Mouse (Mus musculus) heart, embryonic 15.5 days (tissue): ENCODE results near the gene Vav1. TPM values are rescaled to one million over a fixed set of nuclear protein-coding genes. Genes with fewer than 3 reads are reported as not detected.
"Not testable (repeated sequence)": the region's sequence is repeated elsewhere in the genome, so short reads cannot be mapped to it uniquely, and the experiment has no call there.

Source experiments
- ATAC-seq: fragments of 200-750 bp; cut with Nextera tagmentation; replicated peaks from 2 replicates; pipeline ENCODE4 v1.8.0; 2017; ENCODE audit warnings: low read depth, moderate TSS enrichment; ENCODE audit not compliant: insufficient number of reproducible peaks, insufficient read depth, low FRiP score
- H3K27ac ChIP-seq: fragments of 300-500 bp; sonication (generic); 2 replicates; pipeline ENCODE4 v1.5.1; 2015; ENCODE audit warnings: mild to moderate bottlenecking, inconsistent platforms
- H3K27me3 ChIP-seq: fragments of 300-500 bp; sonication (generic); 2 replicates; pipeline ENCODE4 v1.6.1; 2015; ENCODE audit warnings: inconsistent platforms
- H3K36me3 ChIP-seq: fragments of 300-500 bp; sonication (generic); 2 replicates; pipeline ENCODE4 v1.6.1; 2015; ENCODE audit warnings: mild to moderate bottlenecking, inconsistent platforms
- H3K4me1 ChIP-seq: fragments of 300-500 bp; sonication (generic); replicated peaks from 2 replicates; pipeline ENCODE4 v1.6.1; 2015; ENCODE audit warnings: inconsistent platforms
- H3K4me2 ChIP-seq: fragments of 300-500 bp; sonication (generic); 2 replicates; pipeline ENCODE4 v1.6.1; 2015; ENCODE audit warnings: inconsistent platforms, mild to moderate bottlenecking, moderate library complexity
- H3K4me3 ChIP-seq: fragments of 300-500 bp; sonication (generic); 2 replicates; pipeline ENCODE4 v1.5.1; 2015; ENCODE audit warnings: mild to moderate bottlenecking, inconsistent platforms
- H3K9ac ChIP-seq: fragments of 300-500 bp; sonication (generic); 2 replicates; pipeline ENCODE4 v1.6.1; 2015; ENCODE audit warnings: mild to moderate bottlenecking, inconsistent platforms
- H3K9me3 ChIP-seq: fragments of 300-500 bp; sonication (generic); replicated peaks from 2 replicates; pipeline ENCODE4 v1.6.1; 2016; ENCODE audit warnings: inconsistent platforms
- WGBS: fragments of 180-500 bp; shearing (Covaris S2); methylation state at CpG from one replicate; pipeline ENCODE4 v1.1.7; 2015; ENCODE audit warnings: mixed read lengths; 5-methylcytosine and 5-hydroxymethylcytosine counted together
- polyA plus RNA-seq: library from polyadenylated mRNA; unstranded; fragments of >200 nt; fragmentation: Nextera tagmentation; extraction: Ambion mirVana; gene quantifications from 2 replicates; pipeline ENCODE4 v1.2.1, GENCODE M21; 2015

Vav1 gene
- polyA plus RNA-seq, 1 experiment from 2014 or later = 1.8 TPM

DNA sequence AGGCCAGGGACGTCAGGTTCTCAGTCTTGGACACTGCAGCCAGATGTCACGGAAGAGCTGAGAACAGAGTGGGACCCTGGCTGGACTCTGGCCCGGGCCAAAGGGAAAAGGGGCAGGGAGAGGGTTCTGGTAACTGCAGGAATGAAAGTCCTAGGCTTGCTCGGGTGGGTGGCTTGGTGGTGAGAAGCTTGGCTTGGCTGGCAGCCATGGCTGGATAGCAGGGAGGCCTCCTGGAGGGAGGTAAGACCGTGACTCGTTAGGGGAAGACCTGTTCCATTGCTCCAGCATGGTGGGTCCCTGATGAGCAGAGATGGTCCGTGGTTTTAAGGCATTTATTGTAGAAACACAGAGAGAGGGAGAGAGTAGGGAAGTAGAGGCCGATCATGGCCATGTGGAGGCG is 7.6 kb upstream of the Vav1 start:
- no peaks in the 10 kb centered on the region for H3K9me3 ChIP-seq
- H3K4me2 ChIP-seq = no peak overlapping the region
- H3K27me3 ChIP-seq = 0 out of 2 replicates have a peak, but pooled peaks cover 7% of the 10 kb centered on the region
- ATAC-seq = no peak
- no peak overlapping the region for H3K9ac ChIP-seq
- H3K36me3 ChIP-seq = no peaks in the 10 kb centered on the region
- WGBS = 46% methylated on average over 9 of the region's 9 CpGs
- H3K27ac ChIP-seq = no peak overlapping the region
- H3K4me3 ChIP-seq = no peak overlapping the region
- H3K4me1 ChIP-seq = peaks cover 16% of the 10 kb centered on the region

DNA sequence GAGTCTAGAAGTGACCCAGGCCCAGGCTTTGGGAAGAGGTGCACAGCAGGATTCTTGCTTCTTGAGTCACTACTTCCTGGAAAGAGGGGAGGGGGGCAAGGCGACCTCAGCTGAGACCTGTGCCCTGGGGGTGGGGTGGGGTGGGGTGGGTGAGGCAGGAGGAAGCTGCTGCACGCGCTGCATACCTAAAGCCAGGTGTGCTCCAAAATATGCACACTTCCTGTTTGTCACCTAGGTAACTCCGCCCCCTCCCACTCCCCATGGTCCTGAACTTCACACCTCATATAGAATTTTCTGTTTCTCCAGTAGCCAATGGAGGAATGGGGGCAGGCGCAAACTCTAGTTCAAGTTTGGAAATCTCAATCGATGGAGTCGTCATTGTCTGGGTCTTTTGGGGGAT is 5.1 kb upstream of the Vav1 start:
- Histone ChIP-seq H3K27ac (no peak overlapping the region), H3K4me3 (no peak overlapping the region), H3K4me2 (no peak overlapping the region), H3K9ac (no peak overlapping the region), H3K9me3 (no peaks in the 10 kb centered on the region), H3K4me1 (peaks cover 17% of the 10 kb centered on the region), H3K36me3 (no peaks in the 10 kb centered on the region), H3K27me3 (peaks cover 8% of the 10 kb centered on the region; the same call in 1 of the 2 replicates)
- no peak for ATAC-seq
- 34% methylated on average over 7 of the region's 7 CpGs for WGBS

DNA sequence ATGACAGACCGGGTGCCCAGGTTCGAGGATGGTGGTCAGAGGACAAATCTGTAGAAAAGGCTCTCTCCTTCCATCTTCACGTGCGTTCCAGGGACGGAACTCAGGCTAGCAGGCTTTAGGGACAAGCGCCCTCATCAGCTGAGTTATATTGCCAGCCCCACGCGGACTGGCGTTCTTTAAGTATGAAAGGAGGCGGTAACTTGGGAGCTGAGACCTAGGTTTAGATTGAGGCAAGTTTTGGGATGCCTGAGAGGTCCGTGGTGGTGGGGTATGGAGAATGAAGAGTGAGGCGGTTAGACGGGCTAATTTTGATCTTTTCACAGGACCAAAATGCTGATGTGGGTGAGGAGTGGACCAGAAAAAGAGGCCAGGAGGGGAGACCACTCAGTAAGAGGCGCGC is 4.2 kb upstream of the Vav1 start:
- Histone ChIP-seq H3K27me3 (peaks cover 16% of the 10 kb centered on the region; the same call in 1 of the 2 replicates), H3K9ac (peak overlapping the region; percentile 50), H3K9me3 (no peaks in the 10 kb centered on the region), H3K4me3 (peak overlapping the region; percentile 66), H3K27ac (0 out of 2 replicates have a peak overlapping the region, but pooled peaks have one; percentile 17), H3K4me1 (peaks cover 17% of the 10 kb centered on the region), H3K36me3 (no peaks in the 10 kb centered on the region), H3K4me2 (peak overlapping the region; percentile 81)
- 5% methylated on average over 15 of the region's 15 CpGs for WGBS
- ATAC-seq = no peak

DNA sequence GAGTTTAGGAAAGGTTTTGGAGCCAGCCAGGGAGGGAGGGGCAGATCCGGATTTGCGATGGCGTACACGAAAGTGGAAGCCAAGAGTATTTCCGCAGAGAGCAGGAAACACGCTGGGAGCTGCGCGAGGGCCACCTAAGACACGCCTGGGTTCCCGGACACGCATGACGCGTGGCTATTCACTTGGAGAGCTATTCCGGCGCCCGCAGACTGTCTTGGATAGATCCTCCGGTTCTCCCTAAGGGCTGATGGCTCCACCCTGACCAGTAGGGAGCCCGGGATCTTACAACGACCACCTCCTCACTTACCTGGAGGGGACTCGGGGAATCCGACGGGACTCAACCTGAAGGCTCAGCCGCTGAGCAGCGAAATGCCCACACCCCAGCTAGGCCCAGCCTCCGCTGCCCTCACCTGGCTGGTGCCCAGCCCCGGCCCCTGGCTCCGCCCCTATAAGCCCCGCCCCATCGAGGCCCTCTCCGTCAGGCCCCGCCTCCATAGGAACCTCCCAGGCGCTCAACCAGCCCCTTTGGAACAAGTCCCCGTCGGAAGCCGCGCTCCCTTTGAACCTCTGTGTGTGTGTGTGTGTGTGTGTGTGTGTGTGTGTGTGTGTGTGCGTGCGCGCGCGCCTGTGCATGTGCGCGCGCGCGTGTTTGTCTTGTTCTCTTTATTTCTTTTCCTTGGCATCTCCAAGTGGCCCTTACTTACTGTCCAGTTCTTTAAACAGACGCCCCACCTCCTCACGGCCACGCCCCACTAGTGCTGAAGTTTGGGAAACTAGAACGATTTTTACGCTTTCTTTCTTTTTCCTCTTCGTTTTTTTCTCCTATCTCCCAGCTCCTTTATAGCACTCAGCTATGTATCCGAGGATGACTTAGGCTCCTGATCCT is 3.5 kb upstream of the Vav1 start:
- ATAC-seq = peak; percentile 78
- Histone ChIP-seq H3K27ac (0 out of 2 replicates have a peak overlapping the region, but pooled peaks have one; percentile 17), H3K4me1 (peaks cover 17% of the 10 kb centered on the region), H3K27me3 (peaks cover 23% of the 10 kb centered on the region), H3K36me3 (no peaks in the 10 kb centered on the region), H3K4me3 (peak overlapping the region; percentile 66), H3K4me2 (peak overlapping the region; percentile 81), H3K9me3 (no peaks in the 10 kb centered on the region), H3K9ac (peak overlapping the region; percentile 53)
- under 1% methylated on average over 51 of the region's 53 CpGs for whole genome bisulfite sequencing

DNA sequence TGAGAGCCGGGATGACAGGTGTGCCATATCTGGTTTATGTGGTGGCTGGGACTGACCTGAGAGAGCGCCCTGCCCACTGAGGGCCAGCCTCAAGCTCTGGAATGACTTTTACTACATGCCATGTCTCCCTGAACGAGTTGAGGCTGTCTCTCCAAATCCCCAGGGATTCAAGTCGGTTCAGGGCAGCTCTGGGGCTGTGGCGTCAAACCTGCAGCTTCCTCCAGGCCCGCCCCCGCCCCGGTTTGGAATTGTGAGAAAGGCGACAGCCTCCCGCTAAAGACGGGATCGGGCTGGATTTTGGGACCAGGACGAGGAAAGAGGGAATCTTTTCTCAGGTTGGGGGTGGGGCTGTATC is 2.9 kb upstream of the Vav1 start:
- WGBS = 4% methylated on average over 13 of the region's 13 CpGs
- H3K4me1 ChIP-seq = peaks cover 17% of the 10 kb centered on the region
- no peak for ATAC-seq
- H3K27ac ChIP-seq = no peak overlapping the region
- no peaks in the 10 kb centered on the region for H3K36me3 ChIP-seq
- no peaks in the 10 kb centered on the region for H3K9me3 ChIP-seq
- H3K4me3 ChIP-seq = peak overlapping the region; percentile 66
- peak overlapping the region; percentile 53; the same call in 1 of the 2 replicates for H3K9ac ChIP-seq
- H3K27me3 ChIP-seq = peaks cover 24% of the 10 kb centered on the region
- peak overlapping the region; percentile 81 for H3K4me2 ChIP-seq

DNA sequence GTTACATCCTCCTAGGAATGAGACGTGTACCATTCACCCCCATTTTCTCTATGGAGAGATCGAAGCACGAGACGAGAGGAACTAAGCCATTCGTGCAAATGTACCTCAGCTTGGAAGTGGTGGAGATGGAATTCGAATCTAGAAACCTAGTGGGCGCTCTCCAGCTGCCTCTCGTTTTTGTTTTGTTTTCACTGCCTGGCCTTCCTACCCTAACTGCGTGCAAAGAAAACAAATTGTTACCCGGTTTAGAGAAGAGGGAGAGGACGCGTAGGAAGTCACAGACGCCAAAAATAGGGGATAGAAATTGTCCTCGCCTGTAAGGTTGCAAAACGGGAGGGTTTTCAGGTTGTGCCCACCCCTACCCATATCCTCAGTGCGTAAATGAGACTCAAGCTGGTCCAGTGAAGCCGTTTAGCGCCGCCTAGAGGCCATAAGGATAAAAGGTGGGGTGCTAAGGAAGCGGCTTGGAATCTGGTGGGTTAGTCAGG is 2.2 kb upstream of the Vav1 start:
- Histone ChIP-seq H3K9ac (peak overlapping the region; percentile 53), H3K4me1 (peaks cover 17% of the 10 kb centered on the region), H3K9me3 (no peaks in the 10 kb centered on the region), H3K36me3 (no peaks in the 10 kb centered on the region), H3K27ac (peak overlapping the region; percentile 56), H3K27me3 (peaks cover 24% of the 10 kb centered on the region), H3K4me2 (peak overlapping the region; percentile 81), H3K4me3 (peak overlapping the region; percentile 66)
- under 1% methylated on average over 20 of the region's 20 CpGs for WGBS
- peak; percentile 43; the same call in 1 of the 2 replicates for ATAC-seq

DNA sequence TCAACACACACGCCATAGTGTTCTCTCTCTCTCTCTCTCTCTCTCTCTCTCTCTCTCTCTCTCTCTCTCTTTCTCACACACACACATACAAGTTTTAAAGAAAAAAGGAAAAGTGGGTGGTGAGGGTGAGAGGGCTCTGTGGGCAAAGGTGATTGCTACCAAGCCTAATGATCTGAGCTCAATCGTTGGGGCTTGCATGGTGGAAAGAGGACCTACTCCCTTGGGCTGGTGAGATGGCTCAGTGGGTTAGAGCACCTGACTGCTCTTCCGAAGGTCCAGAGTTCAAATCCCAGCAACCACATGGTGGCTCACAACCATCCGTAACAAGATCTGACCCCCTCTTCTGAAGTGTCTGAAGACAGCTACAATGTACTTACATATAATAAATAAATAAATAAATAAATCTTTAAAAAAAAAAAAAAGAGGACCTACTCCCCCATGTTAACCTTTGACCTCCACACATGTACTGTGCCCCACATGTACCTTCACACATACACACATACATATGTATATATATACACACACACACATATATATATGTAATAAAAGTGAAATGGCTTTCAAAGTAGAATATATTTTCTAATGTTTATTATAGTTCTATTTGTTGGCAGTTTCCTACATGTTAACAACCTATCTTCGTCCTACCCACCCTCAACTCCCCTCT is 1.2 kb upstream of the Vav1 start:
- not testable (repeated sequence) for H3K4me3 ChIP-seq, H3K4me2 ChIP-seq, H3K27ac ChIP-seq, ATAC-seq, H3K9ac ChIP-seq, H3K36me3 ChIP-seq, H3K9me3 ChIP-seq
- Histone ChIP-seq H3K4me1 (peaks cover 17% of the 10 kb centered on the region), H3K27me3 (peaks cover 17% of the 10 kb centered on the region)
- 75% methylated on average over 5 of the region's 5 CpGs for WGBS

DNA sequence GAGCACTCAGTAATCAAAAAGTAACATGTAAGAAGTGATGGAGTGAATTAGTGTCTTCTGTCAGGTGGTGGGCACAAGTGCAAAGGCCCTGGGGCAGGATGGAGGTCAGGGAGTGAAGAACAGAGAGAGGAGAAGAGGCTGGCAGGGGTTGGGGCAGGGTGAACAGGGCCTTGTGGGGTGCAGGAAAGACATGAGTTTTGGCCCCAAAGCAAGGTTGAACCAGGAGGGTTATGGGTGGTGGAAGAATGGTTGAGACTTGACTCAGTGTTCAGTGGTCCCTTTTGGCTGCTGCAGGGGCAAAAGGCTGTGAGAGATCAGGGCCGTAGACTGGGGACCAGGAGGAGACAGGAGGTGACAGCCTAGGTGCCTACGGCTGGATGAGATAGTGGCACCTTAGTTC is 363 bp upstream of the Vav1 start:
- no peaks in the 10 kb centered on the region for H3K36me3 ChIP-seq
- H3K27ac ChIP-seq = no peak overlapping the region
- no peaks in the 10 kb centered on the region for H3K9me3 ChIP-seq
- no peak for ATAC-seq
- WGBS = 63% methylated on average over 2 of the region's 2 CpGs
- H3K4me3 ChIP-seq = no peak overlapping the region
- peaks cover 17% of the 10 kb centered on the region for H3K27me3 ChIP-seq
- no peak overlapping the region for H3K4me2 ChIP-seq
- no peak overlapping the region for H3K9ac ChIP-seq
- peaks cover 17% of the 10 kb centered on the region for H3K4me1 ChIP-seq

DNA sequence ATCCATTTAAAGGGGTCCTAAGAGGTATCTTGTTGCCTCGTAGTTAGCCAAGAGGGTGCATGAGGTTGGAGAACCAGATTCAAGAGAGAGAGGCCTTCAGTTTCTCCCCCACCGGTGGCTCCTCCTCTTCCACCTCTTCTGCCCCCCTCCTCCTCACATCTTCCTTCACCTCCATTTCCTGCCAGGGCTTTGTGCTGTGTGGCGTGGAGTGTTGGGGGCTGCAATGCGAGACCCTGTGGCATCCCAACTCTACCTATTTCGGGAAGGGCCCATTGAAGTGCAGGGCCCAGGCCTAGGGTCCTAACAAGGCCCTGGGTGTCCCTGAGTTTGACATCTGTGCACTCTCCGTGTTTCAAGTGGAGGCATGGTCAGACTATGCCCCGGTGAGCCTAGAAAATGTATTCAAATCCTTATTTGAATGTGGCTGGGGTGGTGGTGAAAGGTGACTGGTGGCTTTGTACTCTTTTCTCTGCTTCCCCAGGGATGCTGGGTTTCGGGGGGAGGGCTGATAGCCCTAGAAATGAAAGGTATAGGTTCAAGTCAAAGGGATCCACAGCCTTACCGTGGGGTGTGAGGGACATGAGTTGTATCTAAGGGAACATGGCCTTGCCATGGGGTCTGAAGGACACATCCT is 808 bp downstream of the Vav1 start:
- no peaks in the 10 kb centered on the region for H3K9me3 ChIP-seq
- peak overlapping the region; percentile 31 for H3K4me3 ChIP-seq
- no peak overlapping the region for H3K9ac ChIP-seq
- H3K27ac ChIP-seq = no peak overlapping the region
- peaks cover 17% of the 10 kb centered on the region for H3K27me3 ChIP-seq
- WGBS = 50% methylated on average over 9 of the region's 9 CpGs
- peaks cover 16% of the 10 kb centered on the region for H3K4me1 ChIP-seq
- no peak for ATAC-seq
- H3K36me3 ChIP-seq = no peaks in the 10 kb centered on the region
- peak overlapping the region; percentile 6; the same call in 1 of the 2 replicates for H3K4me2 ChIP-seq

DNA sequence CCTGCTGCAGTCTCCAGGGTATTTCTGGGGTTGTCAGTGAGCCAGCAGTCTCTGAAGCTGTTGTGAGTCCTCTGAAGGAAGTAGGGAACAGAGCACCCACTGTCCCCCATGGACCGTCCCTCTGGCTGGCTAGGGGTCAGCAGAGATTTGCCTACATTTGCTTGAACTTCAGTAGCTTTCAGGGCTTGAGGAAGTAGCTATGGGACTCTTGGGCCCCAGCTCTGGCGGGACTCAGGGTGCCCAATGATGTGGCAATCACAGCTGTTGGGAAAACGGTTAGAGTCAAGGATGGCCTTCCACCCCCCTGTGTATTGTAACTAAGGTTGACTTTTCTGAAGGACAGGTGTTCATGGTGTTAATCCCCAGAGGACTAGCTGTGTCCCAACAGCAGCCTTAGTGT is 1.5 kb downstream of the Vav1 start:
- peaks cover 17% of the 10 kb centered on the region for H3K27me3 ChIP-seq
- H3K4me3 ChIP-seq = peak overlapping the region; percentile 31; the same call in 1 of the 2 replicates
- no peaks in the 10 kb centered on the region for H3K36me3 ChIP-seq
- ATAC-seq = no peak
- H3K9me3 ChIP-seq = no peaks in the 10 kb centered on the region
- H3K9ac ChIP-seq = no peak overlapping the region
- H3K4me1 ChIP-seq = peaks cover 9% of the 10 kb centered on the region
- no peak overlapping the region for H3K27ac ChIP-seq
- 57% methylated on average over 3 of the region's 3 CpGs for WGBS
- peak overlapping the region; percentile 6; the same call in 1 of the 2 replicates for H3K4me2 ChIP-seq

DNA sequence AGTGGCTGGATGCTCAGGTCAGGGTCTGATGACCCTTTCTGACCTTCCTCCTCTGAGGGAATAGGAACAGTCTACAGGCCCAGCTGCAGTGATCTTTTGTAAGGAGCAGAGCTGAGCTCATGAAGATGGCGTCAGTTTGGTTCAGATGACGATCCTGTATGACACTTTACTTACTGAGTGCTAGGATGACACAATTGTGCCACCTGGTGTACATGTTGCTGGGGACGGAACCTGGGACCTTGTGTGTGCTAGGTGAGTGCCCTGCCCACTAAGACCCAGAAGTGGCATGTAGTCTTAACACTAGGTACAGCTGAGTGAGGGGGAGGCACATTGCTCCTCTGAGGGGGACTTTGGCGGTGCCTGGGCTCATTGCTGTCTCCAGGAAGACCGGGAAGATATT is 5.0 kb downstream of the Vav1 start:
- H3K4me3 ChIP-seq = no peak overlapping the region
- no peaks in the 10 kb centered on the region for H3K4me1 ChIP-seq
- no peak overlapping the region for H3K9ac ChIP-seq
- H3K4me2 ChIP-seq = no peak overlapping the region
- H3K27ac ChIP-seq = no peak overlapping the region
- ATAC-seq = no peak
- H3K36me3 ChIP-seq = no peaks in the 10 kb centered on the region
- 63% methylated on average over 5 of the region's 5 CpGs for WGBS
- peaks cover 16% of the 10 kb centered on the region for H3K27me3 ChIP-seq
- H3K9me3 ChIP-seq = no peaks in the 10 kb centered on the region
